Mouse (Mus musculus) stomach, embryonic 15.5 days (tissue): Measurements from ENCODE around the gene Asb10. TPM values are rescaled to one million over a fixed set of nuclear protein-coding genes. Genes with fewer than 3 reads are reported as not detected.
A peak's percentile ranks its signal among the peaks of the same experiment; 100 is the strongest.

ENCODE experiments used
- ATAC-seq: fragments of 200-750 bp; cut with Nextera tagmentation; 2 replicates; pipeline ENCODE4 v1.8.0; 2017; ENCODE audit warnings: low read depth, moderate number of reproducible peaks, moderate TSS enrichment; ENCODE audit not compliant: insufficient read depth, low FRiP score
- H3K27ac ChIP-seq: fragments of 300-500 bp; sonication (generic); 2 replicates; pipeline ENCODE4 v1.5.1; 2015; ENCODE audit warnings: mild to moderate bottlenecking, inconsistent platforms
- H3K27me3 ChIP-seq: fragments of 300-500 bp; sonication (generic); replicated peaks from 2 replicates; pipeline ENCODE4 v1.6.1; 2015; ENCODE audit warnings: inconsistent platforms
- H3K36me3 ChIP-seq: fragments of 300-500 bp; sonication (generic); 2 replicates; pipeline ENCODE4 v1.6.1; 2015; ENCODE audit warnings: inconsistent platforms
- H3K4me1 ChIP-seq: fragments of 300-500 bp; sonication (generic); 2 replicates; pipeline ENCODE4 v1.6.1; 2015; ENCODE audit warnings: inconsistent platforms
- H3K4me2 ChIP-seq: fragments of 300-500 bp; sonication (generic); 2 replicates; pipeline ENCODE4 v1.6.1; 2015; ENCODE audit warnings: mild to moderate bottlenecking, inconsistent platforms
- H3K4me3 ChIP-seq: fragments of 300-500 bp; sonication (generic); replicated peaks from 2 replicates; pipeline ENCODE4 v1.5.1; 2015; ENCODE audit warnings: inconsistent platforms
- H3K9ac ChIP-seq: fragments of 300-500 bp; sonication (generic); 2 replicates; pipeline ENCODE4 v1.6.1; 2015; ENCODE audit warnings: inconsistent platforms
- H3K9me3 ChIP-seq: fragments of 300-500 bp; sonication (generic); 2 replicates; pipeline ENCODE4 v1.6.1; 2016; ENCODE audit warnings: inconsistent platforms
- WGBS: fragments of 180-500 bp; shearing (Covaris S2); methylation state at CpG from one replicate; pipeline ENCODE4 v1.1.7; 2015; 5-methylcytosine and 5-hydroxymethylcytosine counted together
- polyA plus RNA-seq: library from polyadenylated mRNA; unstranded; fragments of >200 nt; fragmentation: Nextera tagmentation; extraction: Ambion mirVana; gene quantifications from 2 replicates; pipeline ENCODE4 v1.2.1, GENCODE M21; 2015

Gene Asb10
- polyA plus RNA-seq, 1 experiment from 2014 or later = 0.57 TPM

DNA sequence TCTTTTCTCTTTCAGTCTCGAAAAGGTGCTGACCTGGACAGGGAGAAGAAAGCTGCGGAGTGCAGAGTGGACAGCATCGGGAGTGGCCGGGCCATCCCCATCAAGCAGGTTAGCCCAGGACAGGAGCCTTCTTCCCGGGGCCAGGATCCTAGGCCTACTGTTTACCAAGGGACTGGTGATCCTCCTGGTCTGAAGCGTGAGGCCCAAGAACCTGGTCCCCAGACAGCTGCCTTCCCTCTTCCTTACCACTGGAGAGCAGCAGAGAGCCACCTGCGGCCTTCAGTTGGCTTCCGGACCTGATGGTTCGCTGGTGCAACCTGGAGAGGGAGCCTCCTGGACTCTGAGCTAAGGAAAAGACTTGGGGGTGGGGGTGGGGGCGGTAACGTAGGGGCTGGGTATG is 57.5 kb downstream of the Asb10 start:
- Histone ChIP-seq H3K4me1 (peaks cover 16% of the 10 kb centered on the region; the same call in 1 of the 2 replicates), H3K9ac (no peak overlapping the region), H3K36me3 (peaks cover 62% of the 10 kb centered on the region), H3K9me3 (no peaks in the 10 kb centered on the region), H3K27ac (peak overlapping the region; percentile 32; the same call in 1 of the 2 replicates), H3K27me3 (no peaks in the 10 kb centered on the region), H3K4me2 (peak overlapping the region; percentile 2; the same call in 1 of the 2 replicates), H3K4me3 (no peak overlapping the region)
- peak; percentile 37; the same call in 1 of the 2 replicates for ATAC-seq
- 26% methylated on average over 11 of the region's 11 CpGs for WGBS

Other genes with a start within 250 kb of the Asb10 start
- gene Kcnh2, start 189.4 kb downstream of the Asb10 start, polyA plus RNA-seq = 9.6 and 12.1 TPM in 2 replicates
- 6.8 and 8.3 TPM in 2 replicates for gene Nos3, start 176.2 kb downstream of the Asb10 start, polyA plus RNA-seq
- gene Atg9b, start 148.8 kb downstream of the Asb10 start, polyA plus RNA-seq = 2.0 and 2.5 TPM in 2 replicates
- gene Abcb8, start 147.3 kb downstream of the Asb10 start, polyA plus RNA-seq = 49.9 and 59.5 TPM in 2 replicates
- gene Asic3, start 127.6 kb downstream of the Asb10 start, polyA plus RNA-seq = 0.18 TPM in 1 of 2 replicates, not detected in the other
- gene Cdk5, start 117.4 kb downstream of the Asb10 start, polyA plus RNA-seq = 37.3 and 41.2 TPM in 2 replicates
- gene Slc4a2, start 117.1 kb downstream of the Asb10 start, polyA plus RNA-seq = 38.8 and 44.6 TPM in 2 replicates
- 98.1 and 103 TPM in 2 replicates for gene Fastk, start 95.7 kb downstream of the Asb10 start, polyA plus RNA-seq
- gene Tmub1, start 93.1 kb downstream of the Asb10 start, polyA plus RNA-seq = 22.0 and 22.3 TPM in 2 replicates
- 35.9 and 37.7 TPM in 2 replicates for gene Agap3, start 88.8 kb downstream of the Asb10 start, polyA plus RNA-seq
- gene Gbx1, start 13.8 kb downstream of the Asb10 start, polyA plus RNA-seq = 0.04 TPM in 1 of 2 replicates, not detected in the other
- gene 4931409K22Rik, start 15.8 kb upstream of the Asb10 start, polyA plus RNA-seq = 0.14 and 0.24 TPM in 2 replicates
- gene Abcf2, start 36.5 kb upstream of the Asb10 start, polyA plus RNA-seq = 85.9 and 90.0 TPM in 2 replicates
- gene Chpf2, start 45.8 kb upstream of the Asb10 start, polyA plus RNA-seq = 18.6 and 21.2 TPM in 2 replicates
- gene Smarcd3, start 83.4 kb upstream of the Asb10 start, polyA plus RNA-seq = 22.2 and 25.1 TPM in 2 replicates
- 26.7 and 31.5 TPM in 2 replicates for gene Nub1, start 144.6 kb upstream of the Asb10 start, polyA plus RNA-seq
- gene Wdr86, start 189.7 kb upstream of the Asb10 start, polyA plus RNA-seq = 14.3 and 15.1 TPM in 2 replicates
- gene Crygn, start 217.0 kb upstream of the Asb10 start, polyA plus RNA-seq = 1.6 and 1.7 TPM in 2 replicates